Mouse (Mus musculus): ENCODE measurements around the gene Nfyb.

DNA sequence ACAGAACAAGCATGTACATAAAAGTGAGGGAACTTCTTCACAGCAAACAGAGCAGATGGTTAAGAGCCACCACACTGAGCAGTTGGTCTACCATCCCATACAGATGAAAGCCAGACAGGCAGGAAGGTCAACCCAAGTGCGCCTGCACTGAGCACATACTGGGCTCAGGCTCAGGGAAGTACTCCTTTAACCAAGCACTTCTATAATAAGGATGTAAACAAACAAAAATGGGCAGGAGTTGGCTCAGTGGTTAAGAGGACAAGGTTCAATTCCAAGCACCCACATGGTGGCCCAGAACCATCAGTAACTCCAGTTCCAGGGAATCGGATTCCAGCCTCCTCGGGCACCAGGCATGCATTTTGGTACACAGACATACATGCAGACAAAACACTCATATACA, 11.0 kb downstream of the Nfyb start:
- no peak for TF ChIP-seq CTCF (IDR thresholded peaks at IDR 0.05)
- TF ChIP-seq EP300 (IDR thresholded peaks at IDR 0.05) = no peak

Measured in lung, postnatal 0 days (tissue).